In genomic region chr19:57452492-57453217, GRCm38 (mm10) we compare ENCODE assay signal across 8 mouse cellular contexts. TPM values are rescaled to one million over a fixed set of nuclear protein-coding genes. Genes with fewer than 3 reads are reported as not detected.
A peak's percentile ranks its signal among the peaks of the same experiment; 100 is the strongest.
DNase-seq lines count a peak whose midpoint lies in the region; ATAC-seq and TF ChIP-seq lines count a peak whose summit lies in the region.

Gene Trub1, plus strand, starts transcription at chr19:57452912.

- no peaks in the 10 kb centered on the region for H3K36me3 ChIP-seq in hindbrain, embryonic 10.5 days
- no peaks in the 10 kb centered on the region for H3K36me3 ChIP-seq in lung, postnatal 0 days (ENCODE audit: insufficient read depth, low read length)

- 4% methylated on average over 26 of the region's 26 CpGs for WGBS in hindbrain, embryonic 10.5 days
- WGBS in lung, postnatal 0 days, result 5% methylated on average over 26 of the region's 26 CpGs

- TF ChIP-seq CTCF in lung, postnatal 0 days (IDR thresholded peaks at IDR 0.05), result no peak

- H3K4me3 ChIP-seq in hindbrain, embryonic 10.5 days, result peak within 1 kb of the TSS; percentile 85
- peak within 1 kb of the TSS; percentile 80 for H3K4me3 ChIP-seq in lung, postnatal 0 days (ENCODE audit: low read depth, low read length)

- ATAC-seq in frontal cortex, adult (ENCODE audit: low TSS enrichment), result peak; percentile 99
- peak; percentile 99 for ATAC-seq in lung, postnatal 0 days

- peaks cover 14% of the 10 kb centered on the region for H3K4me1 ChIP-seq in hindbrain, embryonic 10.5 days (replicated peaks)
- H3K4me1 ChIP-seq in lung, postnatal 0 days (ENCODE audit: insufficient read depth, low read depth, low read length), result peaks cover 5% of the 10 kb centered on the region; the same call in 1 of the 2 replicates

- TF ChIP-seq EP300 in lung, postnatal 0 days (IDR thresholded peaks at IDR 0.05), result no peak

- peak; percentile 76 for DNase-seq in Muller cell, postnatal 12 days (ENCODE audit: inconsistent ontology term)
- DNase-seq in cerebellum, adult 9-10 months, result peak; percentile 86
- DNase-seq in hindbrain, embryonic 10.5 days (ENCODE audit: low spot score), result peak; percentile 77
- DNase-seq in layer of hippocampus, adult 9-11 months, result peak; percentile 86
- peak; percentile 91 for DNase-seq in lung, postnatal 0 days (ENCODE audit: low spot score)
- peak; percentile 78 for DNase-seq in ovary, postnatal 14 days (ENCODE audit: low spot score)
- DNase-seq in thymus, postnatal 14 days, result peak; percentile 84

- H3K9me3 ChIP-seq in hindbrain, embryonic 10.5 days, result 0 out of 2 replicates have a peak, but pooled peaks cover 5% of the 10 kb centered on the region
- H3K9me3 ChIP-seq in lung, postnatal 0 days (ENCODE audit: low read length), result no peaks in the 10 kb centered on the region

- peak within 1 kb of the TSS; percentile 66 for H3K4me2 ChIP-seq in lung, postnatal 0 days (replicated peaks; ENCODE audit: low read depth, low read length)

- no peaks in the 10 kb centered on the region for H3K27me3 ChIP-seq in hindbrain, embryonic 10.5 days (ENCODE audit: insufficient read depth, poor library complexity, severe bottlenecking)
- H3K27me3 ChIP-seq in lung, postnatal 0 days (replicated peaks; ENCODE audit: insufficient read depth, low read length), result no peaks in the 10 kb centered on the region

- H3K27ac ChIP-seq in hindbrain, embryonic 10.5 days, result peak within 1 kb of the TSS; percentile 87
- H3K27ac ChIP-seq in lung, postnatal 0 days (ENCODE audit: low read length), result peak within 1 kb of the TSS; percentile 43; the same call in 1 of the 2 replicates

- peak within 1 kb of the TSS; percentile 79 for H3K9ac ChIP-seq in lung, postnatal 0 days (replicated peaks; ENCODE audit: low read depth)

RNA-seq across cellular contexts. Expression of gene Trub1, which starts in this region (rescaled TPM):
- 19.3 and 21.2 TPM in 2 replicates for polyA plus RNA-seq in hindbrain, embryonic 10.5 days (2016; fragmentation: Nextera tagmentation; extraction: Ambion mirVana)
- 8.5 and 9.0 TPM in 2 replicates for polyA plus RNA-seq in lung, postnatal 0 days (2015; fragmentation: Nextera tagmentation; extraction: Ambion mirVana)

Comparison
In these comparisons a context has a peak if more than half of its experiments do, and no peak if none do; other contexts are left out.
1. Peak in every context shown above with its lines: DNase-seq, ATAC-seq, H3K4me3 ChIP-seq and H3K27ac ChIP-seq.